Mouse (Mus musculus) ES-Bruce4 (cell line): ENCODE results near the gene Muc3.

Source experiments
- CTCF ChIP-seq: IDR thresholded peaks from one replicate; pipeline ENCODE4 v1.8.1; 2011; ENCODE audit warnings: low read depth, low read length
- POLR2A ChIP-seq: IDR thresholded peaks from one replicate; pipeline ENCODE4 v1.8.1; 2011; ENCODE audit warnings: low read length; ENCODE audit not compliant: insufficient read depth

- TF ChIP-seq CTCF (no peak), POLR2A (no peak)
These were observed 48.5 kb downstream of the Muc3 start for GRCm38 (mm10) chr5:137100660-137101059.
